Mouse (Mus musculus) macrophage (primary cell): ENCODE measurements around the gene Reln. TPM values are rescaled to one million over a fixed set of nuclear protein-coding genes. Genes with fewer than 3 reads are reported as not detected.

ENCODE experiments used
- H3K27ac ChIP-seq: fragments of 350-480 bp; formaldehyde crosslinking; 2 replicates; pipeline ENCODE4 v1.9.0; 2021
- H3K36me3 ChIP-seq: fragments of 350-480 bp; formaldehyde crosslinking; 2 replicates; pipeline ENCODE4 v1.9.0; 2021; ENCODE audit errors: inconsistent target
- H3K4me3 ChIP-seq: fragments of 350-480 bp; formaldehyde crosslinking; 2 replicates; pipeline ENCODE4 v1.9.0; 2021; ENCODE audit errors: inconsistent target
- H3K79me2 ChIP-seq: fragments of 350-480 bp; formaldehyde crosslinking; 2 replicates; pipeline ENCODE4 v1.9.0; 2021; ENCODE audit errors: inconsistent target
- WGBS: methylation state at CpG from one replicate; pipeline ENCODE4 v1.1.7; 2026; ENCODE audit warnings: inconsistent platforms; ENCODE audit not compliant: missing documents; 5-methylcytosine and 5-hydroxymethylcytosine counted together
- polyA plus RNA-seq: library from polyadenylated mRNA; stranded (reverse); fragments of 250-400 nt; gene quantifications from 3 replicates; pipeline ENCODE4 v1.2.4, GENCODE M21; 2018; ENCODE audit warnings: inconsistent platforms

The Reln gene
- polyA plus RNA-seq, 1 experiment from 2014 or later, result not detected

DNA sequence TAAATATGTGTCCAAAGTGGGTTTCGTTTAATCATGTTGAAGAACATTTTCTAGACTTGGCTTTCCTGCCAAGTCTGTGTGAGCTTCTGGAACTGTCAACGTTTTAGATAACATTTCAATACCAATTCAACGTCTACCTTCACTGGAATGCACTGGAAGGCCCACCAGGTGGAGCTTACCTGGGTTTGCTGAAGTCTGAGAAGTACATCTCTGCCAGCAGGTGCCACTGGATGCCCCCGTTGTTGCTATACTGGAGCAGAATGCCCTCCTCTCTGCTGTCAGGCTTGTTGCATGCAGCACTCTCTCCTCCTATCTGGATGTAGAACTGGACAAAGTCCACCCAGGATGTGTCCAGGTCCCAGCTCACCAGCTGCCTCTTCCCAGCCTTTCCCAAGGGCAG is 340.6 kb downstream of the Reln start:
- 87% methylated on average over 4 of the region's 4 CpGs for WGBS
- H3K4me3 ChIP-seq, result no peak overlapping the region
- H3K79me2 ChIP-seq, result no peaks in the 10 kb centered on the region
- no peak overlapping the region for H3K27ac ChIP-seq
- H3K36me3 ChIP-seq, result no peaks in the 10 kb centered on the region

GRCm38 (mm10) chr5:21987711-21988110 is 356.8 kb downstream of the Reln start:
- Histone ChIP-seq H3K4me3 (no peak overlapping the region), H3K36me3 (no peaks in the 10 kb centered on the region), H3K79me2 (no peaks in the 10 kb centered on the region), H3K27ac (no peak overlapping the region)
- 88% methylated on average over 5 of the region's 5 CpGs for WGBS

GRCm38 (mm10) chr5:21986311-21986710 is 358.2 kb downstream of the Reln start:
- Histone ChIP-seq H3K36me3 (no peaks in the 10 kb centered on the region), H3K79me2 (no peaks in the 10 kb centered on the region), H3K4me3 (no peak overlapping the region), H3K27ac (no peak overlapping the region)
- 39% methylated on average over 4 of the region's 4 CpGs for WGBS

DNA sequence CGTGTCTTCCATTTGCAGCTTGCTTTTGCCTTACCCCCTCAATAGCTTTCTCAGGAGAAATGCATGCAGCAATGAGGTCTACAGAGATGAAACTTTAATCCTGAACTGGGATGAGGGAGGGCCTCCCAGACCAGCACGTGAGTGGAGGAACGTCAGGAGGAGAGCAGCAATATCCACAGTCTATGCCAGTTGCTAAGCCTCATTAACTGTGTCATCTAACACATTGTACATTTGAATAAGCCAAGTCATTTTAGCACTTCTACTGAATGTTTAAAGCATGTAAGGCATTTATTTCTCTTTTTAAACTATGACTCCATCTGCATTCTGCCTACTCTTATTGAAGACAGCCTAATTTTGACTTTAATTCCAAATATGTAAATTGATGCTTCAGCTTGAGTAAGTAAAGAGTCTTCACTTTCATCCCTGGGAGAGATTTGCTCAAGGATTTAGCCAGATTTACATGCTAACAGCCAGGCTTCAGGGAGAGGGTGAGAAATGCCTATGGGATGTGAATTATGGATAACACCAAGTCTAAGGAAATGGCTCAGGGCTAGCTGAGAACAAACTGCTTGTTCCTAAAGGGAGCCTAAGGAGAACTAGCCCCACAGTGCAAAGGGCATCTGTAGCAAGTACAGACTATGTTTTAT is 361.4 kb downstream of the Reln start:
- no peaks in the 10 kb centered on the region for H3K36me3 ChIP-seq
- no peak overlapping the region for H3K27ac ChIP-seq
- H3K4me3 ChIP-seq, result no peak overlapping the region
- 77% methylated on average over 2 of the region's 3 CpGs for WGBS
- H3K79me2 ChIP-seq, result no peaks in the 10 kb centered on the region

DNA sequence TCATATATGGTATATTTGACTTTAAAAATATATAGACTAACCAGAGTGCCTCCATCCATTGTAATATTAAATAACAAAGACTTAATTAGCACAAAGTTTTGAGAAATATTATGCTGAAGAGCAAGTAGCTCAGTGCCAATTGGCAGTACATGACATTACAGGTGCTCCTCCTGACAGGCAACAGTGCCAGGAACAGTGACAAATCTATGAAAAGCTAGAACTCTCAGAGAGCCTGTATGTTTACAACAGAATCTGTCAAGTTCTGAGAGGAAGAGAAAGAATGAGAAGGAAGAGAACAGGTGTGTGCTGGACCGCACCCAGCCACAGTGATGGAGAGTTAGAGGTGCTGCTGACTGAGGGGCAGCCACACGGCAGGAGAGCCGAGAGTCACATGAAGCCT is 363.3 kb downstream of the Reln start:
- 90% methylated on average over 3 of the region's 3 CpGs for WGBS

DNA sequence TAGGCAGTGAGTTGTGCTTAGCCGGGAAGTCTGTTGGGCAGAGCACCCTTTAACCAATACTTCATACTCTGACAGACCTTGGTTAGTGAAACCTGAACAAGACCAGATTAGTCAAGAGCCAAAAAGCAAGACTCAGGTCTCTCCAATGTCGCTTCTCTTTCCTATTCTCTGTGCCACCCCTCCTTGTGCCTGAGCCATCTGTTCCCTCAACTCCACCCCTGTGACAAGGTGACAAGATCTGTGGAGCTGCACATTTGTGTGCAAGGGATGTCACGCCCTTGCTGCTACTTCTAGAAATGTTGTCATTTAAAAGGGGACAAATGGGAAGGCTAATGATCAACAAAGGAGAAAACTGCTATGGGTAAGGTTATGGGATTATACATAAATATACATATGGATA is 364.0 kb downstream of the Reln start:
- WGBS, result 86% methylated on average over 2 of the region's 3 CpGs
- no peaks in the 10 kb centered on the region for H3K36me3 ChIP-seq
- H3K79me2 ChIP-seq, result no peaks in the 10 kb centered on the region
- no peak overlapping the region for H3K27ac ChIP-seq
- H3K4me3 ChIP-seq, result no peak overlapping the region

More for the DNA sequence above, 363.3 kb downstream of the Reln start:
- no peak overlapping the region for H3K27ac ChIP-seq
- H3K36me3 ChIP-seq, result no peaks in the 10 kb centered on the region
- no peak overlapping the region for H3K4me3 ChIP-seq
- H3K79me2 ChIP-seq, result no peaks in the 10 kb centered on the region

- no peak overlapping the region for H3K27ac ChIP-seq
- 78% methylated on average over 5 of the region's 5 CpGs for WGBS
- no peaks in the 10 kb centered on the region for H3K36me3 ChIP-seq
- no peaks in the 10 kb centered on the region for H3K79me2 ChIP-seq
- H3K4me3 ChIP-seq, result no peak overlapping the region
Observed at GRCm38 (mm10) chr5:21973266-21974010, 371.1 kb downstream of the Reln start.

GRCm38 (mm10) chr5:21961796-21962195 is 382.7 kb downstream of the Reln start:
- Histone ChIP-seq H3K79me2 (no peaks in the 10 kb centered on the region), H3K4me3 (no peak overlapping the region), H3K36me3 (no peaks in the 10 kb centered on the region), H3K27ac (no peak overlapping the region)
- WGBS, result 94% methylated on average over 1 of the region's 1 CpGs

DNA sequence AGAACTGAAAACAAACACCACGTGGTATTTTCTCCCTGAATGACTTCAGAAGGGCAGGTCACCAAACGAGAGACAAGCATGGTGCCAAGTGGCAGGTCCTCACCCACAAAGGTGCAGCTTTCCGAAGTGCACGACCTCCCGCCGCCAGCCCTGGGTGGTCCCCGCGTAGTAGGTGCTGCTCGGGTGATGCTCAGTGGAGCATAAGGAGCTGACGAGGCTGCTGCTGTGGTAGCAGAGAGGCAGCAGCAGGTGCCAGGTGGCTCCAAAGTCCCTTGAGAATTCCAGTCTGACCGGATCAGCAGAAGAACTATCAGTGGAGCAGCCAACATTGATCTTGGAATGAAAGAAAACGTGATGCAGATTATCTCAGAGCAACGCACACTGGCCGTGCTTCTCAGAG is 384.4 kb downstream of the Reln start:
- 90% methylated on average over 14 of the region's 14 CpGs for WGBS
- Histone ChIP-seq H3K4me3 (no peak overlapping the region), H3K36me3 (no peaks in the 10 kb centered on the region), H3K79me2 (no peaks in the 10 kb centered on the region), H3K27ac (no peak overlapping the region)

DNA sequence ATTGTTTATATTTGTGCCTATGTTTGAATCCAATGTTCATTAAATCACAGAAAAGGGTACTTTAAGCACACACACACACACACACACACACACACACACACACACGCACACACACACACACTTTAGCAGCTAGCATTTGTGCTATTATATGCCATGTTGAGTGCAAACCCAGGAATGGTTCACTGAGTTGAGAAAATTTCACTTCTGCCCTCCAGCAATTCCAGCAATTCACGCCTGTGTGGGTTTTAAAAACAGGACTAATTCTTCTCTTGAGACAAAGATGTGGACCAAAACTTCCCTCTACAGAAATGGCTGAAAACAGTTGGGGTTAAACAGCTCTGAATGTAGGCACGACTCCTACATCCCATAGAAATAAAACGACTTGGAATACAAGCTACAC is 386.9 kb downstream of the Reln start:
- Histone ChIP-seq H3K27ac (no peak overlapping the region), H3K36me3 (no peaks in the 10 kb centered on the region), H3K4me3 (no peak overlapping the region), H3K79me2 (no peaks in the 10 kb centered on the region)
- WGBS, result 89% methylated on average over 3 of the region's 4 CpGs

DNA sequence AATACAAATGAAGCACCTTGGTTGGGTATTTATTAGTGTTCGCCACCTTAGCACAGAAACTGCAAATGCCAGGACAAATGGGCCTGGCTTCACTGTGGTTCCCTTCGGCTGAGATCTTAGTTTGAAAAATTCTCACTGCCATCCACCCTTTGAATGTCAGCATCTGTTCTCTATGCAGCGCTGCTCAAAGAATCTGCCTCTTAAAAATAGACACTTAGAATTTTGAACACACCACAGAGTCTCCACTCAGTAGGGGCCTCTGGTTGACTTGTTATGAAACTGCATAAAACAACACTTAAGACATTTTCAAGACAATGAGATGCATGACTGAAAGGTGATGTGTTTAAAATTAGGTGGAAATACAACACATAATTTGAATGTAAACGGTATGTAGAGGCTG is 387.4 kb downstream of the Reln start:
- Histone ChIP-seq H3K79me2 (no peaks in the 10 kb centered on the region), H3K4me3 (no peak overlapping the region), H3K27ac (no peak overlapping the region), H3K36me3 (no peaks in the 10 kb centered on the region)
- WGBS, result 83% methylated on average over 4 of the region's 4 CpGs

- H3K36me3 ChIP-seq, result no peaks in the 10 kb centered on the region
- WGBS, result 87% methylated on average over 7 of the region's 7 CpGs
- no peaks in the 10 kb centered on the region for H3K79me2 ChIP-seq
- H3K27ac ChIP-seq, result no peak overlapping the region
- no peak overlapping the region for H3K4me3 ChIP-seq
Observed at GRCm38 (mm10) chr5:21949507-21949897, 395.0 kb downstream of the Reln start.

DNA sequence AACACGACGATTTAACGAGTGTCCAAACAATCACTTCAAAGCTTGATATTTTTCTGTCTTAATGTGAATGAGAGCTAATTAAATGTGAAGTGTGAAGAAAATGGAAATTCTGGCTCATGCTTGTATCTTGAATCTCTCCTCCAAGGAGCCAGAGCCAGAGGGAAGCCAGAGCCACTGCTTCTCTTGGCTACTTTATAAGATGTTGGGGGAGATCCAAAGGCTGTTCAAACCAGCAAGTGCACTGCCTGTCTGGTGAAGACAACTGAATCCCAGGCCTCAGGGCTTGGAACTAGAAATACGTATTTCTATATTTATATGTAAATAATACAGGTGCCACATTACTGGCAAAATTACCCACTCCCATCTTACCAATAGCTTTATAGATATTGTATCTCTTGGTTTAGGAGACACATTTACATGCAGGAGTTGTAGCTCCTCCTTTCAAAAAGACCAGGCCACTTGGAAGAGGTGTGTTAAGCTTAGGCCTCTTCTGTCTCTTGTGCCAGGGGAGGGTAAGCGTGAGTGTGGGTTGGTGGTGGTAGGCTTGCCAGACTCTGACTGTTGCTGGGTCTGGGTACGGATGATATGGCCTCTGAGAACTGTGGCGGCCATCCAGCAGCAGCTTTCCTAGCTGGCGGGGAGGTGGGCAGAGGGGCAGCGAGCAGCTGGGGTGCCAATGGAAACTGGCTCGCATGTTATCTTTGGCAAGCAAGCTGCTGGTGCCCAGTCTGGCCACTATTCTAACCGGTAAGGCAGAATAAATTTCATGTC is 395.6 kb downstream of the Reln start:
- Histone ChIP-seq H3K27ac (no peak overlapping the region), H3K36me3 (no peaks in the 10 kb centered on the region), H3K79me2 (no peaks in the 10 kb centered on the region), H3K4me3 (no peak overlapping the region)
- WGBS, result 96% methylated on average over 11 of the region's 11 CpGs

GRCm38 (mm10) chr5:21947610-21948381 is 396.7 kb downstream of the Reln start:
- H3K36me3 ChIP-seq, result no peaks in the 10 kb centered on the region
- WGBS, result 85% methylated on average over 9 of the region's 9 CpGs
- H3K4me3 ChIP-seq, result no peak overlapping the region
- H3K27ac ChIP-seq, result no peak overlapping the region
- H3K79me2 ChIP-seq, result no peaks in the 10 kb centered on the region
